Mouse (Mus musculus) E14TG2a.4 (cell line): ENCODE results near the gene Dmkn.

ENCODE experiments used
- CTCF ChIP-seq: conservative IDR thresholded peaks from 2 replicates; pipeline ENCODE4 v1.5.1; 2014; ENCODE audit warnings: low read length
- NANOG ChIP-seq: IDR thresholded peaks from 2 replicates; pipeline ENCODE4 v1.6.1; 2014; ENCODE audit warnings: borderline replicate concordance, low read length, mixed read lengths
- POU5F1 ChIP-seq: IDR thresholded peaks from 2 replicates; pipeline ENCODE4 v1.6.1; 2014; ENCODE audit warnings: low read length, borderline replicate concordance

- TF ChIP-seq CTCF (no peak), NANOG (no peak), POU5F1 (no peak)
These were observed 48.3 kb downstream of the Dmkn start for GRCm38 (mm10) chr7:30811757-30812290.
